Mouse (Mus musculus) urinary bladder, postnatal 14 days (tissue): ENCODE measurements at regions not wholly inside any gene's neighbourhood (a gene's known extent, or its start where the extent isn't known, plus 50 kb on each side); places are given as distances from the start of the nearest gene placed in this dataset.

Source experiments
- DNase-seq: peaks from one replicate; pipeline ENCODE4 v3.0.0; 2021; ENCODE audit warnings: low spot score

DNA sequence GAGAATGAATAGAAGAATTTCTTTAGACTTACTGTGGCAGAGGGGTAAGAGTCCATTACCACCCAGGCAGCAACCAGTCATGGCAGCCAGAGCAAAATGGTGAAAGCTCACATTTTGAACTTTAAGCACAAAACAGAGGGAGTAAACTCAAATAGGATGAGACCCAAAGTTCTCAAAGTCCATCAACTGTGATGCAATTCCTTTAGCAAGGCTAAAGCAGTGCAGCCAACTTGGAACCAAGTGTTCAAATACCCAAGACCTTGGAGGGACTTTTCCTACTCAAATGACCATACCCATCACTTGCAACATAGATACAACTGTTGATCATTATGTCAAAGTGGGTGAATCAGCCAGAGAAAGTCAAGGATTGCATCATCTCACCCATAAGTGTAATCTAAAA lies 380.1 kb downstream of the Hace1 start:
- DNase-seq = no peak

- DNase-seq = no peak
These were observed 394.6 kb downstream of the Hace1 start for GRCm38 (mm10) chr10:45972240-45972639.

GRCm38 (mm10) chr10:45982731-45983274 lies 405.2 kb downstream of the Hace1 start:
- DNase-seq = no peak

DNA sequence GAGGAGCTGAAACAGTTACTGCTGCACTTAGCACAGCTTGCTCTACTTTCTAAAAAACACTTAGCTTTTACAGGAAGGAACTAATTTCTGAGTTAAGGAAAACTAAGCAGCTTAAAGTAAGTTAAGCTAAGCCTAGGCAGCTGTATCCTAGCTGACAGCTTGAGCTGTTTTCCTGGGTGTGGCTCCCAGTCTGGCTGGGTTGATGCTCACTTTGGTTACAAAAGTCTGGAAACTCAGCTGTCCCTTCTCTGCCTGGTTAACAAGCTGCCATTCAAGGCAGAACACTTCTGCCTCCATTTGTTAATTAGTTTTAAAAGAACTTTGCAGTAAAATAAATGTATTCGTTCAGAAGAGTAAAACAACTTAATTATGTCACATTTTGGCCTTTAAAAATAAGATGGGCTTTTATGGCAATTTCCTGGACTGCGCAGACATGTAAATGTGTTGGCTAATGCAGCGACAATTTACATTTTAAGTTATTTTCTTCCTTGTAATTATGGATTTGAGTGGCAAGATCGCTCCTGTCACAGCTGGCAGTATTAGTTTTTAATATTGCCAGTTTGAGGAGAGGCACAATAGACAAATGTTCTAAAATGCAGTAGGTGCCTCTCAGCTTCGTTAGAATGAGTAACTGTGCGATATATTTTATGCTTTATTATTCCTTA lies 406.2 kb downstream of the Hace1 start:
- DNase-seq = peak; percentile 4

DNA sequence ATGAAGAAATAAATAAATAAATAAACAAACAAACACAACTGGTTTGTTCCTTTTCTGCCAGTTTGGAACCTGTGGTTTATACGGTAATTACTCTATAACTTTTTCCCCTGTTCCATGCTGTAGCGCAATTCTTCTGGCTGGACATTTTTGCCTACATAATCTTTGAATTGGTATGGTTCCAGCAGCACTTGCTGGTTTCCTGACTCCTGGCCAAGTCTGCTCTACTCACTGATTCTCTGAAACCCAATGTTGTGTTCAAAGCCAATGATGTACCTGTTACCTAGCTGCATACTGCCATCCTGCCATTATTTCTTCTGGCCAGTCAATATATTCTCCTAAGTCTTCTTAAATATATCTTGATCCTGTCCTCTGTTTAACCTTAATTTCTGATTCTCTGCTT lies 408.7 kb downstream of the Hace1 start:
- DNase-seq = no peak

DNA sequence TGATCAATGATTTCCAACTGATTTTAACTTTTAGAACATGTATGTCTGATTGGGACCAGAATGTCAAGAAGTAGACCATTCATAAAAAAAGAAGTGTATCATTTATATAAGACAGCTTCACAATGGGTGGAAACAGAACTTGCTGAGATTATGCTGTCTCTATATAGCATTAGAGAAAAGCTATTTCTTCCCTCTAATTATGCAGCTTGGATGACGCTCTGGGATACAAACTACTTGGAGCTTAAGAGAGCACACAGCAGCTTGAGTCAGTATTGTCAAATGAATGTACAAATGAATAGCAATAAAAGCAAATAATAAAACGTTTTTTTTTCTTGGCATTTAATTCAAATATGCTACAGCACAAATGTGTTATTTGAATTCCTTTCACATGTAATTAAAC lies 428.7 kb downstream of the Hace1 start:
- no peak for DNase-seq

DNA sequence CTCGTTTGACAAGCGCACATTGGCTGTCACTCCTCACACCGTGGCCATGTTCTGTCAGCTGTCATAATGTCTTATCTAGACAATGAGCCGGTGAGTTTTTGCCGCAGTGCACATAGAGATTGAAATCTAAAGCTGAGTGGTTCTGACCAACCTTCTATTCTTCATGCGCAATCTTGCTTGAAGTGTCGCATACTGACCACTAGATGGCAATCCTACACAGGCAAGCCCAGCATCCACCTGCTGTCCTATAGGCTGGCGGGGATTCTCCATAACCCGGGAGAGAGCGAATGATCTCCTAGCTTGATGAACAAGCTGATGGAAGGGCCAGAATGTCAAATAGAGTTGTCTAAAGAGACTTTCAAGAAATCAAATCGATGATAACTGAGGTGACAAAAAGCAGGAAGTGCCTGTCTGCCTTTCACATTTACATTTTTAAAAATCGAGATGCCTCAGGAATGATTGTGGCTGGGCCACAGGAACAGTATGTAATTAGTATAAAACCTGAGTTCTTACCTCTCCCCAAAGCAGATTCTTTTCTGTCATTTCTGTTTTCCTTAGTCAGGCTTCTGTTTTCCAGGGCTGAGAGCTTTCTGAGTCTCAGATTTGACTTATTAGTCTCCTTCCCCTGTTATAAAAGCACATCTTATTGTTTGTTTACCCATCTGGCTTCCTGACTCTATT lies 434.4 kb downstream of the Hace1 start:
- DNase-seq = peak; percentile 31

- DNase-seq = no peak
These were observed 435.0 kb downstream of the Hace1 start for GRCm38 (mm10) chr10:46012599-46012998.

DNA sequence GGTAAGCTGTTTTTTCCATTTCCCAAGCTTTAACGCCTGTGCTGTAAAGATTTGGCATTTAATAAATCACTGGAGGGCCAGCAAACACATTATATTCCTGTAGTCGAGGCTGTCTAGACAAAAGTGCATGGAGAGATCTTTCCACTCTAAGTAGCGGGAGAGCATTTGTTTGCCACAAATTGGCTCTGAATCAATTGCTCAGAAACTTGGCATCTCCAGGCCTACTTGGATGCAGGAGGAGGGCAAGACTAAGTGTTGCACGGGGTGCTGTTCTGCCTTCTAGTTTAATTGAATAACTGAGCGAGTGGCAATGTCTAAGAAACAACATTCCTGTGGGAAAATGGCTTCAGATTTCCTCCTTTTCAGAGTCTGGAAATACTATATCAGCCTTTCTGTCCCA lies 438.7 kb downstream of the Hace1 start:
- DNase-seq = no peak

DNA sequence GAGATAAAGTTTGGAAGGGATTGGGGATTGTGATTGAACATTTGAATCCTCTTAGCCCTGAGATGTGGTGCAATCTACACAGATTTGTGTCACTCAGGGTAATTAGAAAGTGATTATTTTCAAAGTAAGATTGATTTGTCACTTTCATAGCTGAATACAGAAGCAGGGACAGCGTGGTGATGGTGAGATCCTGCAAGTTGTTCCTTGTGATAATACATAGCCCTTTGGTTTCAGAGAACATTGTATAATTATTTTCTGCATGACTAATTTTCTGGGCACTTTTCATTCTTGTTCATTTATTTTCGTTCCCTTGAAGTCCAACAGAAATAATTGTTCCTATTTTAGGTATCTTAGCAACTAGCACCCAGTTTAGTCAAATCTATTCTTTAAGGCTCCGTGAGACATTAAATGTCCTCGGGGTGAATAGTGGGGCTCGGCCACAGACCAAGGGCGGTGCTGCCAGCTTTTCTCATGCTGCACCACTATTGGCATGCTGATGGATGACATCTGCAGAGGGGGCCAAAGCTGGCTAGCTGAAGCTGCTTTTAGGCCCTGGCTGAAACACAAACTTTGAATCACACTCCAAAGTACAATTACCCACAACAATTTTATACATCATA lies 468.0 kb downstream of the Hace1 start:
- DNase-seq = no peak

- no peak for DNase-seq
These were observed 468.6 kb downstream of the Hace1 start for GRCm38 (mm10) chr10:46046094-46046749.

GRCm38 (mm10) chr10:46046890-46047414 lies 469.3 kb downstream of the Hace1 start:
- DNase-seq = no peak

- no peak for DNase-seq
These were observed 470.0 kb downstream of the Hace1 start for GRCm38 (mm10) chr10:46047591-46047990.

DNA sequence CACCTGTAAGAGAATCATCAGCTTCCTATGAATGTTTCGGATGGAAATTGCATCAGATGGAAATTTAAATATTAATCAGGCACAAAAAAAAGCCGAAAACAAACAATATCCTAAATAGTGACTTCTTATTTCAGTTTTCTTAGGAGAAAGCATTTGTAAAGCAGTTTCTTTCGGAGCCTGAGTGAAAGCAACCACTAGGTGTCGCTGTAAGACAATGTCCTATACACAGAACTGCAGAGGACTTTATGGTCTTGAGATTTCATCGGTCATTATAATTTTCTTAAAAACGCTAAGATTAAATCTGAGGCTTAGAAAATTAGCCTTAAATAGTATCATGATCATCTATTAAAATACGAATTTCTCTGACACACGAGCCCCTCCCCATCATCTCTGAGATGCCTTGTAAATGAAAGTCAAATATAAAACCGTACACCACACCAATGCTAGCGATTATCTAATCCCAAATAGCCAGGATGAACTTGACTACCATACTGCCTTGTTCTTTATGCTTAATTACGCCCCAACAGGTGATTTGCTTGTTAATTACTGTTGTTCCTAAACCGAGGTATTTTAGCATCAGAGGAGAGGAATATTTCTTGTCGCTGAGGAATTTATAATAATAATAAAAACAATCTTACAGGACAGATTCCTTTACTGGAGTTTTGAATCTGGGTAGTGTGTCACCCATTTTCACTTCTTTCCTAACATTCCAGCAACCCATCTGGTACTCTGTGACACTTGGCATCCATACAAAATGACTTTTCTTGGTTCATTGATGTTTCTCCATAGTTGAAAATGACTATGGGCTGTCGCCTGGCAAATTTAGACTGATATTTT lies 480.0 kb downstream of the Hace1 start:
- peak; percentile 35 for DNase-seq

DNA sequence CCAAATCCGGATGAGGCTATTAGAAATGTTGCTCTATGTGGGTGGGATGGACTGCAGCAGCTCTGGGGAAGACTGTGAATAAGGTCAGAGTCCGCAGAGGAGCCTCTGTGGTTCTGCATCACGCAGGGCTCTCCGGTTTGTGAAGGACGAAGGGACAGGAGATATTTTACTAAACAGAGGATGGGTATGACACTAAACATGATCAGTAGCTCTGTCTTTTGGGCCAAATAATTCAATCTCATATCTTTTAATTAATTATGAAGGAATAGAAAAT lies 480.5 kb downstream of the Hace1 start:
- DNase-seq = no peak

DNA sequence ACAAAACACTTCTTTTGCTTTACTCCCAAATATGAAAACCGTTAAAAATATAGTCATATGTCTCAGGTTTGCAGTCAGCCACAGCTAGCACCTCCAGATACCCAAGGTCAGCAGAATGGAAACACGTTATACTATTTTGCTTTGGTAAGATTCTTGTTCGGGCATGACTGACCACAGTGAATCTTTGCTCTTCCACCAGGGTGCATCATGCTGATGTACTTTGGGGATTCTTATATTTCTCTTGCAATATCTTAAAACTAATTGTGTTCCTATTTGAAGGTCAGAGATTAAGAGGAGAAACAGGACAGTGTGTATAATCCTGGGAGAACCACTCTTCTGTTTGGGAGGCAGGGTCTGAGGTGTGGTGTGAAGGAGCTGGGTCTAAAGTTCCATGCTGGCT lies 481.7 kb downstream of the Hace1 start:
- no peak for DNase-seq

GRCm38 (mm10) chr10:46063831-46064230 lies 486.2 kb downstream of the Hace1 start:
- DNase-seq = no peak

- no peak for DNase-seq
These were observed 493.1 kb downstream of the Hace1 start for GRCm38 (mm10) chr10:46070766-46071165.

DNA sequence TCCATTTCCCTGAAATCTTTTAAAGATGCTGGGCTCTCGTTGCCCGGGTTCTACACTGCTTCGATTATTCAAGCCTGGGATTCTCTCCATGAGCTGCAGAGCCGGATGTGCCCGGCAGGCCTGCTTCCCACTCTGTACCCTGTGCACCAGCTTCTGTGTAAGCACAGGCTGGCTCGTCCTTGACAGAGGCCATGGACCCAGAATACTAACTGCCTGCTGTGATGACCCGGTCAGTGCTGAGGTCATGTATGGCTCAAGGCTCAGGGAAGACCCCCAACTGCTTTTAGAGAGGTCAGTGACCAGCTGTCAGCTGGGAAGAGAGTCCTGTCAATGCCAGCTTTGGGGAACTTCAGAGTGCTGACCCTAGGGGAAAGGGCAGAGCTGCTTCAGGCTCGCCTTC lies 493.6 kb downstream of the Hace1 start:
- DNase-seq = no peak

GRCm38 (mm10) chr10:46071810-46072549 lies 494.4 kb downstream of the Hace1 start:
- DNase-seq = no peak
